Mouse (Mus musculus): Measurements from ENCODE around the gene Znrd1. TPM values are rescaled to one million over a fixed set of nuclear protein-coding genes. Genes with fewer than 3 reads are reported as not detected.

Znrd1 gene
- total RNA-seq, 2 experiments from 2014 or later: 30.6 to 31.6 TPM

- H3K27ac ChIP-seq: peak overlapping the region; percentile 89
- H3K4me3 ChIP-seq: peak overlapping the region; percentile 58
- peak; percentile 50 to 78 for DNase-seq (ENCODE audit: extremely low spot score in 1 of 2, low spot score in 2 of 2)
- intact Hi-C loops (cut with DNase I): loop anchor here (1.0 to 2.0 kb wide), 2 partner anchors 14 to 16 kb away; partner anchors contain the start of genes Znrd1 and Znrd1as
- no peak for TF ChIP-seq CTCF (IDR thresholded peaks at IDR 0.05)
Measured at GRCm38 (mm10) chr17:36942391-36942790, 16.0 kb downstream of the Znrd1 start.

DNA sequence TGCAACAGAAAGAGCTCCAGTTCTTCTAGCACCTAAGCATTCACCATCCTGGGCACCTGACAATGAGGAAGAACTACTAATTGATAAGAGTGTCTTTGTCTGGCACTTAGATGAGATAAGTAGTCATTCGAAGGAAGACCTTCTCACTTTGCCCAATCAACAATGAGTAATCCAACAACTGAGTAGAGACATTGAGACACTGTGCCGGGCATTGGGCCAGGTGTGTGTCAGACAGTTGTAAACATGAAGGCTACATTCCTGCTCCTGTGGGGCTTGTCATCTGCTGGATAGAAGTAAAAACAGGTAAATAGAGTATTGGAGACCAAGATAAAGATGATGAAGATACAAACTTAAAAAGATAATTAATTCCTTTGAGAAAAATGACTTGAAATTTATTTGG lies 20.3 kb downstream of the Znrd1 start:
- intact Hi-C loops (cut with DNase I): no loop called here
- DNase-seq (ENCODE audit: extremely low spot score in 1 of 2, low spot score in 2 of 2): no peak
- Histone ChIP-seq H3K27ac (no peak overlapping the region), H3K4me3 (no peak overlapping the region)
- TF ChIP-seq CTCF (IDR thresholded peaks at IDR 0.05): no peak

DNA sequence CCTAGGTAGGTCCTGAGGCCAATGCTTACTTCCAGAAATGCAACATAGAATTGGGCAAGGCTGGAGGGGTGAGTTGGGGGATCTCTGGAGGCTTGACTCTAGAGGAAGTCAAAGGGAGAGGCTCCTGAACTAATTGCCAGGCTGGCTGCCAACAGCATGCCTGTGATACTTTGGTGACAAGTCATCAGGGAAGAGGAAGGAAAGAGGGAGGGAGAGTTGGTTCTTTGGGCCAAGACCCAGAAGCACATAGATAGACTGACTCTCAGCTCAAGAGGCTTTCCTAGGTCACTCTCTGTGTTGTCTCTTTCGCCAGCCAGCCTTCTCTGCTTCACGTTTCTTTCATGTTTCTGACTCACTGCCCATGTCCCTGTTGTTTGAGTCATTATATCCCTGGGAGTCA lies 26.6 kb downstream of the Znrd1 start:
- Histone ChIP-seq H3K27ac (no peak overlapping the region), H3K4me3 (no peak overlapping the region)
- no peak for TF ChIP-seq CTCF (IDR thresholded peaks at IDR 0.05)
- DNase-seq (ENCODE audit: extremely low spot score in 1 of 2, low spot score in 2 of 2): no peak
- intact Hi-C loops (cut with DNase I): no loop called here

DNA sequence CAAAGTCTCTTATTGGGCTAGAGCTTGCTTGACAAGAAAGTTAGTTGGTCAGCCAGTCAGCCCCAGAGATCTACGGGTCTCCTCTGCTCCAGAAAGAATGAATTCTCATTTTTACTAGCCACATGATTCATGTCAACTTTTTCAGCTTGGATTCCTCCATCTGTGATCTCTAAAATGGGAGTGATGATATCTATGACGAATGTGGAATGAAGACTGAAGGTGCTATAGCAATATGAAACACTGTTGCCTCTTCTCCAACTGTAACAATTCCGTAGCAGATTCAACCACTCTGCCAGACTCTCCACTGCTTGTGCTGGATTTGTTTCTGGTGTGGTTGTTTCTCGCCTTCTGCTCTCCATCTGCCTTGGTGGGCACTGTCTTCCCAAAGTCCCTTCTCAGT lies 27.2 kb downstream of the Znrd1 start:
- intact Hi-C loops (cut with DNase I): no loop called here
- H3K27ac ChIP-seq: no peak overlapping the region
- no peak for DNase-seq (ENCODE audit: extremely low spot score in 1 of 2, low spot score in 2 of 2)
- TF ChIP-seq CTCF (IDR thresholded peaks at IDR 0.05): no peak
- H3K4me3 ChIP-seq: no peak overlapping the region

DNA sequence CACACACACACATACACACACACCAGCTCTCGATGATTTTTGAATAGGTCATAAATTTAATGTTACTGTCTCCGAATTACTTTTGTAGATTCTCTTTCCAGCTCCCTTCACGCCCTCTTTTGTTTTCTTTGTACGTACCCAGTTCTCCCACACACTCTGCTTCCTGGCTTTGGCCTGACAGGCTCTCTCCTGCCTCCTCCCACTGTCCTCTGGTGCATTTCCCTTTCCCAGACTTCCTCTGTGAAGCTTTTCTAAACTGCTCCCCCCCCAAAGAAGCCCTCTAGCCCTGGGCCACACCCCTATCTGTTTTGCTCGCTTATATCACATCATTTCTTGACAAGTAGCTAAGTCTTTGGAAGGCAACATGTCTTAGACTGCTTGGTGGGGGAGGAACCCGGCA lies 28.1 kb downstream of the Znrd1 start:
- DNase-seq (ENCODE audit: extremely low spot score in 1 of 2, low spot score in 2 of 2): no peak
- no peak overlapping the region for H3K4me3 ChIP-seq
- no peak for TF ChIP-seq CTCF (IDR thresholded peaks at IDR 0.05)
- no peak overlapping the region for H3K27ac ChIP-seq
- intact Hi-C loops (cut with DNase I): no loop called here

GRCm38 (mm10) chr17:36929236-36929932 lies 29.0 kb downstream of the Znrd1 start:
- no peak overlapping the region for H3K4me3 ChIP-seq
- no peak for TF ChIP-seq CTCF (IDR thresholded peaks at IDR 0.05)
- intact Hi-C loops (cut with DNase I): loop anchor here (2.0 kb wide), 1 partner anchor 13 kb away; the partner anchor contains the start of gene Rnf39
- DNase-seq (ENCODE audit: extremely low spot score in 1 of 2, low spot score in 2 of 2): peak in 1 of 2 experiments; percentile 43
- H3K27ac ChIP-seq: no peak overlapping the region

DNA sequence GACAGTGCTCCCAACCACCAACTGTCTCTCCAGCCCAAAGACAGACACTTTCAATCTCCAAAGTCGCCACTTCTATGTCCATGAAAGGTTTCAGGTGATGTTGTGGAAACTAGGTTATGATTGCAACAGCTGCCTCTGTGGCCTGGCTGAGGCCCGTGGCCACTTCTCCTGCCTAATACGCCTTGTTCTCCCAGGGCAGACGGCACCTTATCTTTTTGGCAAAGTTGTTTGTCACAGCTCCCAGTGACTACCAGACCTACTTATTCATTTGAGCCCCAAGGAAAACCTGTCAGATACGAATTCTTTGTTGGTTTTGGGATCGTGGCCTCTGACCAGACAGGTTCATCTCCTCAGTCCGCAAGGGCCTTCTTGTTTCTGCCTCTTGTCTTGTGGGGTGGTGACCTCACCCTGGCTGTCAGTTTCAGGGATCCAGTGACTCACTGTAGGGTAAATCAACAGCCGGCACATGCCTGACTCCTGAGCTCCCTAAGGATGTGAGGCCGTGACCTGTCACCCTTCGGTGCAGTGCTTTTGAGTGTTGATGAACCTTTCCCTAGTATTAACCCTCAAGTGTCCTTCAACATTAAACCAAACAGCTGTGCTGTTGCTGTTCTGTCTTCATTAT lies 30.8 kb downstream of the Znrd1 start:
- Histone ChIP-seq H3K27ac (no peak overlapping the region), H3K4me3 (no peak overlapping the region)
- no peak for TF ChIP-seq CTCF (IDR thresholded peaks at IDR 0.05)
- intact Hi-C loops (cut with DNase I): loop anchor here (2.0 kb wide), 1 partner anchor 15 kb away; the partner anchor contains the start of gene Rnf39
- no peak for DNase-seq (ENCODE audit: extremely low spot score in 1 of 2, low spot score in 2 of 2)

- H3K27ac ChIP-seq: no peak overlapping the region
- no peak overlapping the region for H3K4me3 ChIP-seq
- intact Hi-C loops (cut with DNase I): no loop called here
- TF ChIP-seq CTCF (IDR thresholded peaks at IDR 0.05): no peak
- no peak for DNase-seq (ENCODE audit: extremely low spot score in 1 of 2, low spot score in 2 of 2)
Measured at GRCm38 (mm10) chr17:36923491-36923890, 34.9 kb downstream of the Znrd1 start.

- intact Hi-C loops (cut with DNase I): no loop called here
- no peak for DNase-seq (ENCODE audit: extremely low spot score in 1 of 2, low spot score in 2 of 2)
- TF ChIP-seq CTCF (IDR thresholded peaks at IDR 0.05): no peak
- no peak overlapping the region for H3K27ac ChIP-seq
- no peak overlapping the region for H3K4me3 ChIP-seq
Measured at GRCm38 (mm10) chr17:36922715-36923114, 35.6 kb downstream of the Znrd1 start.

GRCm38 (mm10) chr17:36920239-36920638 lies 38.1 kb downstream of the Znrd1 start:
- Histone ChIP-seq H3K4me3 (no peak overlapping the region), H3K27ac (no peak overlapping the region)
- TF ChIP-seq CTCF (IDR thresholded peaks at IDR 0.05): no peak
- intact Hi-C loops (cut with DNase I): no loop called here
- DNase-seq (ENCODE audit: extremely low spot score in 1 of 2, low spot score in 2 of 2): no peak

DNA sequence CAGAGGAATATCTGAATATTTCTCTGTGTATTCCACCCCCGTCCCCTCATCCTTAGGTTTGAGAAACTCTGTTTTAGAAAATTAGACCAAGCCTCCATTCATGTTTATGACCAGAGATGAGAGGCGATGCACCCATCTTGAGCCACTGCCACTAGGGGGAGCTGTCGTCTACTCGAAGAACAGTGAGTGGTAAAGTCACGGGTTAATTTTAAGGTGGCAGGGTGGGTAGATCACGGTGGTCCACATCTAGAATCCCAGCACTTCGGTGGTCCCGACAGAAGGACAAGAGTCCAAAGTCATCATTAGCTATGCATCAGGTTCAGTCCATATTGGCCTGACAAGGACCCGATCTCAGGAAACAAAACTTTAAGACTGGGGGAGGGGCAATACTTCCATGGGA lies 43.3 kb downstream of the Znrd1 start:
- H3K4me3 ChIP-seq: no peak overlapping the region
- DNase-seq (ENCODE audit: extremely low spot score in 1 of 2, low spot score in 2 of 2): peak; percentile 50 to 63
- peak; percentile 71 for TF ChIP-seq CTCF (IDR thresholded peaks at IDR 0.05)
- intact Hi-C loops (cut with DNase I): loop anchor here (1.0 to 2.0 kb wide), 3 partner anchors 22 to 132 kb away; no protein-coding TSS in a partner anchor
- H3K27ac ChIP-seq: no peak overlapping the region

GRCm38 (mm10) chr17:36914108-36914507 lies 44.3 kb downstream of the Znrd1 start:
- intact Hi-C loops (cut with DNase I): loop anchor here (2.0 kb wide), 2 partner anchors 21 to 81 kb away; no protein-coding TSS in a partner anchor
- DNase-seq (ENCODE audit: extremely low spot score in 1 of 2, low spot score in 2 of 2): peak; percentile 71 to 77
- TF ChIP-seq CTCF (IDR thresholded peaks at IDR 0.05): peak; percentile 88
- no peak overlapping the region for H3K4me3 ChIP-seq
- H3K27ac ChIP-seq: no peak overlapping the region
